Comparison of ENCODE assay signal across 16 mouse cellular contexts in the genomic region with DNA sequence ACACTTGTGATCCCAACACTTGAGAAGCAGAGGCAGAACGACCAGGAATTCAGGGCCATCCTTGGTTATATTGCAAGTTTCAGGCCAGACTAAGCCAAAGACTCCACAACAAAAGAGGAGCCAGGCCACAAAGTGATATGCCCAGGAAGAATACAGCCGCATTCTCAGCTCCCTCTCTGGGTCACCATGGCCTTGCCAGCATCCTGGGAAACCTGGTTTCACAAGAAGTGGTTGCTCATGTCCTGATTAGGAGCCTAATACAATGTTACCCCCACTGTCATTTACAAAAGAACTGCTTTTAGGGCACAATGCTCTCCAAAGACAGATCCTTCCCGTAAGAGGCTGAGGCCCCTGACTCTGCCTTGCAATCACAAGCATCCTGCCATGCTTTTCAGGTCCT.
A peak's percentile ranks its signal among the peaks of the same experiment; 100 is the strongest.
DNase-seq lines count a peak whose midpoint lies in the region; TF ChIP-seq lines count a peak whose summit lies in the region.
"Had no signal": no experiment of that assay in that cellular context is flagged by ENCODE, and none has a peak within 500 bp of the region (broad histone marks: within the 10 kb centered on the region; RNA-seq: fewer than 3 reads in every experiment).

No protein-coding gene starts in this region.

- TF ChIP-seq EP300 in heart, adult 2 months (IDR thresholded peaks at IDR 0.05; ENCODE audit: insufficient read depth, low read depth, low read length), result no peak

- no peaks in the 10 kb centered on the region for H3K4me1 ChIP-seq in heart, adult 2 months (ENCODE audit: control insufficient read depth, insufficient read depth, low read length)
- H3K4me1 ChIP-seq: embryonic facial prominence, embryonic 13.5 days; embryonic facial prominence, embryonic 15.5 days; forebrain, embryonic 10.5 days; forebrain, embryonic 12.5 days had no signal

- no peaks in the 10 kb centered on the region for H3K79me2 ChIP-seq in heart, adult 2 months (replicated peaks; ENCODE audit: control insufficient read depth, insufficient read depth, low read length)

- H3K9ac ChIP-seq in heart, adult 2 months (ENCODE audit: low read depth, low read length), result no peak overlapping the region
- H3K9ac ChIP-seq: embryonic facial prominence, embryonic 13.5 days; embryonic facial prominence, embryonic 15.5 days; forebrain, embryonic 12.5 days had no signal

- intact Hi-C loops in heart, adult 2 months (cut with DNase I), result no loop called here

- no peaks in the 10 kb centered on the region for H3K36me3 ChIP-seq in heart, adult 2 months (ENCODE audit: control insufficient read depth, insufficient read depth, low read length)
- H3K36me3 ChIP-seq: embryonic facial prominence, embryonic 13.5 days; embryonic facial prominence, embryonic 15.5 days; forebrain, embryonic 10.5 days; forebrain, embryonic 12.5 days had no signal

- no peak overlapping the region for H3K4me3 ChIP-seq in heart, adult 2 months
- H3K4me3 ChIP-seq: embryonic facial prominence, embryonic 13.5 days; embryonic facial prominence, embryonic 15.5 days; erythroblast, embryonic 14.5 days; forebrain, embryonic 10.5 days; forebrain, embryonic 12.5 days had no signal

- no peak for TF ChIP-seq CTCF in heart, adult 2 months (IDR thresholded peaks at IDR 0.05)

- DNase-seq in adrenal gland, adult 8-10 months, result peak; percentile 17
- no peak for DNase-seq in adrenal gland, postnatal 4 days (ENCODE audit: low spot score in 2 of 2)
- DNase-seq in heart, adult 11 months, result peak; percentile 54
- no peak for DNase-seq in heart, adult 2 months
- peak; percentile 27 for DNase-seq in ovary, adult 18-20 months (ENCODE audit: low spot score)
- no peak for DNase-seq in ovary, postnatal 14 days (ENCODE audit: low spot score)
- DNase-seq: adrenal gland, postnatal 10 days; cerebellum, adult 11 months; cerebellum, adult 18-20 months; cerebellum, postnatal 36 days; embryo, embryonic 11 days had no signal

- no peak overlapping the region for H3K27ac ChIP-seq in heart, adult 2 months
- H3K27ac ChIP-seq: embryonic facial prominence, embryonic 13.5 days; embryonic facial prominence, embryonic 15.5 days; forebrain, embryonic 10.5 days; forebrain, embryonic 12.5 days had no signal

- 74% methylated on average over 3 of the region's 3 CpGs for WGBS in heart, adult 2 months

- TF ChIP-seq POLR2A in heart, adult 2 months (IDR thresholded peaks at IDR 0.05; ENCODE audit: insufficient read depth, low read depth, low read length), result no peak

- no peaks in the 10 kb centered on the region for H3K27me3 ChIP-seq in heart, adult 2 months (ENCODE audit: control insufficient read depth, insufficient read depth, low read length)
- H3K27me3 ChIP-seq: embryonic facial prominence, embryonic 13.5 days; embryonic facial prominence, embryonic 15.5 days; forebrain, embryonic 12.5 days had no signal

Comparison
In these comparisons a context has a peak if more than half of its experiments do, and no peak if none do; other contexts are left out.
1. DNase-seq: peak in adrenal gland, adult 8-10 months (single experiment), heart, adult 11 months (single experiment) and ovary, adult 18-20 months (single experiment); none in adrenal gland, postnatal 4 days (0 of 2), heart, adult 2 months (0 of 2) and ovary, postnatal 14 days (single experiment).